Mouse (Mus musculus) thymus, adult 2 months (tissue): Measurements from ENCODE around the gene Nek3.

ENCODE experiments used
- CTCF ChIP-seq: fragments of 200-500 bp; IDR thresholded peaks from 2 replicates; pipeline ENCODE4 v1.5.1; 2012; ENCODE audit warnings: mild to moderate bottlenecking, control low read depth, low read length, moderate library complexity, borderline replicate concordance; ENCODE audit not compliant: control insufficient read depth, poor library complexity, insufficient read depth; ENCODE audit errors: extremely low read depth
- POLR2A ChIP-seq: fragments of 200-500 bp; IDR thresholded peaks from 2 replicates; pipeline ENCODE4 v1.6.1; 2012; ENCODE audit warnings: mild to moderate bottlenecking, low read length, control low read depth, moderate library complexity; ENCODE audit not compliant: control insufficient read depth, poor library complexity, insufficient read depth; ENCODE audit errors: extremely low read depth

DNA sequence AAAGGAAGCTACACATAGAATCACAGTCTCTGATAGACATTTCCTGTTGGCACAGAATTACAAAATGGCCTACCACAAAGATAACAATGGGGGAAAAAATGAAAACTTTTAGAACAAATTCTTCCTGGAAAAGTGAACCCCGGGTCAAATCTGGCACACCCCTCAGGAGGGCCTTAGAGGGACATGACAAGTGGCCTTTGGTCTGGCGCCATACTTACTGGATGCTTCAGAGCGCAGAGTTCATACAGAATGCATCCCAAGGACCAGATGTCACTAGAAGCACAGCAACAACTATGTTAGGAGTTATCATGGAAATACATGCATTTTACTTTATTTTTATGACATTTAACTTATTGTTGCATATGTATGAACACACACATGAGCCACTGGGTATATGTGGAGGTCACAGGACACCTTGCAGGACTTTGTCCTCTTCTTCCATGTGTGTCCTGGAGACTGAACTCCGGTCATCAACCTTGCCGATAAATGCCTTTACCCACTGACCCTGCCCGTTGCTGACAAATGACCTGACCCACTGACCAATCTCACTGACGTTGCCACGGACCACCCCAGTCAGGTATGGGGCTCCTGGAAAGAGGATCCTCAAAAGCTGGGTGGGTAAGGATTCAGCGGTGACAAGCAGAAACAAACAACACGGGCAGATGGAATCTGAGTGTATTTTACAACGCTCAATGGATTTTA, 16.4 kb downstream of the Nek3 start:
- TF ChIP-seq POLR2A, result no peak
- no peak for TF ChIP-seq CTCF
